Mouse (Mus musculus): ENCODE results near the gene Susd4.

GRCm38 (mm10) chr1:182754865-182755264, 8.8 kb upstream of the Susd4 start:
- TF ChIP-seq POLR2A (IDR thresholded peaks at IDR 0.05; ENCODE audit: control insufficient read depth, extremely low read depth, insufficient read depth, low read length, poor library complexity) (no peak), CTCF (IDR thresholded peaks at IDR 0.05; ENCODE audit: borderline replicate concordance, control insufficient read depth, extremely low read depth, insufficient read depth, low read length, poor library complexity) (no peak)

Data from thymus, adult 2 months (tissue).